Mouse (Mus musculus): ENCODE measurements around the gene Slc25a1.

DNA sequence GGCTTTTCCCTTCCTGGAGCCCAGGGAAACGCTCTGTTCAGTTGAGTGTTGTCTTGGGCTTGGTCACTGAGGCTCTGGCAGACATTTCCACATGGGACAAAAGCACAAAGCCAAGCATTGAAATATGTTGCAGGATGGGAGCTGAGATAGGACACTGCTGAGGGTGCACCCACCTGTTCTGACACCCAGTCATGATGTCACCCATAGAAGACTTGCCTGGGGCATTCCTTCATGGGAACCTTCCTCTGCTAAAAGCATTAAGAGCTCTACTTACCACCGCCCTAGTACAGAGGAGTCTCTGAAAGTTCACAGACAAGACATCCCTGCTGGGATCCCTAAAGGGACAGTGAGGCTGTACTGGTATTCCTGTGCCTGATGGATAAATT is 37.7 kb downstream of the Slc25a1 start:
- TF ChIP-seq CTCF (IDR thresholded peaks at IDR 0.05; ENCODE audit: borderline replicate concordance, insufficient read depth, low read depth, low read length) (no peak), POLR2A (IDR thresholded peaks at IDR 0.05; ENCODE audit: borderline replicate concordance, insufficient read depth, low read length) (no peak)
